Mouse (Mus musculus) retina, postnatal 7 days (tissue): ENCODE measurements at regions not wholly inside any gene's neighbourhood (a gene's known extent, or its start where the extent isn't known, plus 50 kb on each side); places are given as distances from the start of the nearest gene placed in this dataset.
"Not testable (repeated sequence)": the region's sequence is repeated elsewhere in the genome, so short reads cannot be mapped to it uniquely, and the experiment has no call there.

Source experiments
- DNase-seq: peaks from one replicate; pipeline ENCODE4 v3.0.0-alpha.2; 2012; ENCODE audit warnings: low read depth, low spot score

DNA sequence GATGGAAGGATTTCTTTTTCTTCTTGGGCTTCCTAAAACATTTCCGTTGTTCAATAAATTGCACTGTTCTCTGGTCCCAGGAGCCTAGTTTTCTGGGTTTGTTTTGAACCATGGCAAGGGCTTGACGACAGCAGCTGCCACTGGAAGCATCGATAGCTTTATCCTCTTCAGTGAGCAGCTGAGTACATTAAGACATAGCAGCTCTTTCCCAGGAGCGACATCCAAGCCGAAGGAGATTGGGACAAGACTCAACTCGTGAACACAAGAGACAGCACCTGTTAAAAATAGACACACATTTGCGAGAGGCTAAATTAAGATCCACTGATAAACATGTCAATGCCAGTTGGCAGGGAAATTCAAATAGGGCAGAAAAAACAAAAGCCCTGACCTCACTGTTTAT lies 194.7 kb upstream of the Rhobtb1 start:
- no peak for DNase-seq

GRCm38 (mm10) chr10:68961376-68961775 lies 189.9 kb upstream of the Rhobtb1 start:
- DNase-seq: no peak

- DNase-seq: no peak
These were observed 188.1 kb upstream of the Rhobtb1 start for GRCm38 (mm10) chr10:68963090-68963489.

DNA sequence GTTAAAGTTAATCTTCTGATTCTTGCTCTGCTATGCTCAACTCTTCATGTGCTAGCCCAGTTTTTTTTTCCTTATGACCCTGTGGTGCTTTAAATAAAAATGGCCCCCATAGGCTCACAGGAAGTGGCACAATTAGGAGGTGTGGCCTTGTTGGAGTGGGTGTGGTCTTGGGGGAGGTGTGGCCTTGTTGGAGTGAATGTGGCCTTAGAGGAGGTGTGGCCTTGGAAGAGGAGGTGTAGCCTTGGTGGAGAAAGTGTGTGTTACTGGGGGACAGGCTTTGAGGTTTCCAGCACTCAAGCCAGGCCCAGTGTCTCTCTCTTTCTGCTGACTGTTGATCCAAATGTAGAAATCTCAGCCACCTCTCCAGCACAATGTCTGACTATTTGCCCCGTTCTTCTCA lies 186.0 kb upstream of the Rhobtb1 start:
- DNase-seq: no peak

DNA sequence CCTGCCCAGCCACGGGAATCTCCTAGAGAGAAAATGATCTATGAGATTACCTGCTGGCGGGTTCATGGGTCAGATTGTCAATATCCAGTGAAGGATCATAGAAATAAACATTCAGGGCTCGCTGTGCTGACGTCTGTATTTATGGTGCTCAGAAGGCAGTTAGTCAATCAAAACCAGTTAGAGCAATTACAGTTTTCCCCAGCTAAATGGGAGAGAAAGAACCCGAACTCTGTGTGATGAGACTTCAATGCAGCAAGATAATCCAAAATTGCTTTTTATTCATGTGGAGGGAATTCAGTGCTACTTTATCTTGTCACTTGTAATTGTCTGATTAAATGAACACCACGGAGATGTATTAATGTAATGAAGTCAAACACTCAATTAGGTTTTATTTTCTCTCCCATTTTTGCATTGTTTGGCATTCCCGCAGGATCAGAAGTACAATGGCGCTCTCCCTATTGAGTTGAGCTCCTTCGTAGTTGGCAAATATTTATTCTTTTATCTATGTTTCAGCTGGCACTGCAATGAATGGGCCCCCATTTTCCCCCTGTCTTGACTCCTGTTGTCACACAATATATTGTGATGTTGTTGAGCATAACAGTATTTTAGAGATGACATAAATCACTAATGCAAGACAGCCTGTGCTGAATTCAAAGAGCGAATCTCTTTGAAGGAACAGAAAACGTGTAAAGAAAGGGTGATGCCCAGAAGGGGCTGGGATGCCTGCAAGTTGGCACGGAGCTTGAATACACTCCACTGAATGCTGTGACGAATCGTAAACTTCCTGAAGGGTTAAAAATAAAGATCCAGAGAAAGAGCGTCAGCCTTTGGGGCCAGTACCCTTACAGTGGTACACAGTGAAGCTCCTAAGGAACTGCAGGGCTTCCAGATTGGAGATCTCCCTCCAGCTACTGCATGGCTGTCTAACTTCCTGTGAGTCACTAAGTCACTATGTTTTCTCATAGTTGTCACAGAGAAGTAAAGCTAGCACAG lies 183.0 kb upstream of the Rhobtb1 start:
- DNase-seq: no peak

DNA sequence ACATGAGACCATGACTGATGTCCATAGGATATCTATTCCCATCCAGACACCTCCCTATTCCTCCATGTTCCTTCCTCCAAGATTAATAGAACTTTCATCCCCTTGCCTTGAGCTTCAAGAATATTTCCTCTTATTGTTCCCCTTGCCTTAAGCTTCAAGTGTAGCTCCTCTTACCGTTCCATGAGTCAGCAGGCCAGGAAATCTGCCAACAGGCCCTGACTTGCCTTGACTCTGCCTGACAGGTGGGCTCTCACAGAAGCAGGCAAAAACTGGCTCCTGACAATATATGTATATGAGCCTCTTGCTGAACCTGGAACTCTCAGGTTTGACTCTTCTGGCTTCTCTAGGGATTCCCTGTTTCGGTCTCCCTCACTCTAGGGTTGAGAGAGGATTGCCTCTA lies 180.7 kb upstream of the Rhobtb1 start:
- DNase-seq: no peak

DNA sequence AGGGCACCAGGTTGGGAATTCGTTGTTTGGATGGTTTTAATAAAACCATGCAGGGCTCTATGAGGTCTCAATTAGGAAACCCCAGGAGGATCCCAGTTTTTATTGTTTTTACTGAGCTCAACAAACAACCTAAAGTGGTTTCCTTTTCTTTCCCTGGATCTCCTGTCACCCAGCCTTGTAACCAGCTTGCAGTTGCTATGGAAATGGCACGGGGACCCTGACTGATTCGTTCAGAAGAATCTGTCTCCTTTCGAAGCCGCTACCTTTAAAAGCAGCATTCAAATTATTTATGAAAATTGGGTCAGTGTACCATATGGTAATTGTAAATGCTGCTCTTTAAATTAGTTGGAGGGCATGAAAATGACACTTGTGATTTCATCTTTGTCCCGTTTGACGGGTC lies 176.5 kb upstream of the Rhobtb1 start:
- no peak for DNase-seq

DNA sequence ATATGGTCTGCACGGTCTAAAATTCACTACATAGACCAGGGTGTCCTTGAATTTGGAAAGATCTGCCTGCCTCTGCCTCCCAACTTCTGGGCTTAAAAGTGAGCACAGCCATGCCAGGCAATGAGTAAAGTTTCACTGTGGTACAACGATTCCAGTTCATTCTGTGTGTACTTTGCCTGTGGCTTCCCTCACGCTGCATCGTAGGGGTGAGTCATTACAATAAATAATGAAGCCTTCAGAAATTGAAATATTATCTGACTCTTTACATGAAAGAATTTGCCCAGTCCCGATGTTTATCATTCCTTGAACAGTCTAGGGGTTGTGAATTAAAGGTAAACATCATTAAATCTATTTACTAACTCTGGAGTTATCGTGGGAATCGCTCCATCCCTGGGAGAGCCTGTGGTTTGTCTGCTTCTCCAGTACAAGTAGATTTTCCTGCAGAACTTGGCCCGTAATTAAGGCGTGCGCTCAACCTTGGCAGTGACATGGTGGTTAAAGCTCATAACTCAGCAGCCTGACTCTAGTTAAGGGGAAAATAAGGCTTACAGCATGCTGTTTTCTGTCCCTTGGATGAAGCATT lies 174.7 kb upstream of the Rhobtb1 start:
- no peak for DNase-seq

DNA sequence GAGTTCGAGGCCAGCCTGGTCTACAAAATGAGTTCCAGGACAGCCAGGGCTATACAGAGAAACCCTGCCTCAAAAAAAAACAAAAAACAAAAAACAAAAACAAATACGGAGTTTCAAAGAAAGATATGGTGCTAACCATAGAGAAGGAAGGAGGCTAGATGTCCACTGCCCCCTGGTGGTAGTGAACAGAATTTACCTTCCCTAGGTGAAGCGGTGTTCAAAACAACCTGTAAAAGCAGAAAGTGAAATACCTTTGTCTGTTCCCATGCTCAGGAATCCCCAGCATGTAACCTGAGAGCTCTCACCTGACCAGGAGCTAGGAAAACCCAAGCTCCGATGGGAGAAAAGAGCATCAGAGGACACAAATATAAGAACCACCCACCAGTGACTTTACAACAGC lies 173.1 kb upstream of the Rhobtb1 start:
- DNase-seq: no peak

DNA sequence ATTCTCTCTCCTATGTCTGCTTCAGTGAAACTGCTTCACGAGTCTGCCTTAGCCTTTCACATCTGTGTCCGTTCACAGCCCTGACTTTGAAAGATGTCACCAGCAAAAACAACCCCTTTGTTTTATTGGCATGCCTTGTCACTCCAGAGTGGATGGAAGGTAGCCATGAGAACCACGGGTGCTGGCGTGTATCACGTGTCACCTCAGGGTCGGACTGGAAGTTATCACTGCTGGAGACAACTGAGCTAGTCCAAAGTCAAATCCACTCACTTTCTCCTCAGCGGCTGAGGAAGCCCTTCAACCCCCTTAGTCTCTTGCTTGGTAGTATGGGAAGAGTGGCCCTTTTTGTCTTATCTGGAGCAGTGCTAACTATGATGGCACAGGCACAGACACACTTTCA lies 171.3 kb upstream of the Rhobtb1 start:
- no peak for DNase-seq

DNA sequence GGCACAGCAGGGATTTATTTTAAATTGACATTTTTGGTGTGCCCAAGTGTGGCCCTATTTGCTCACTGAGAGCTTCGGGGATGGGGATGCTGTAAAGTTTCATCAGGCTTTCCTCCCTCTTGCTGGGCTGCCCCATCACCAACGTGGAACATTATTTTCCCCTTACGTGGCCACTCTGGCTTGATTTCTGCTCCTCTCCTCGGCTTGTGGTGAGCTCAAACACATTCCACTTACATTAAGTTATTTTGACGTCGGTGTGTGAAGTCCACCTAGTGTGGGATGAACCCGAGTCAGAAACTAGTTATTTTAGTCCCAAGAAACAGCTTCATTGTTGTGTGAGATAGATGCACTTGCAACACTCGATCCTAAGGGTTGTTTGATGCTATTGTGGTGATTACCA lies 168.9 kb upstream of the Rhobtb1 start:
- DNase-seq: no peak

DNA sequence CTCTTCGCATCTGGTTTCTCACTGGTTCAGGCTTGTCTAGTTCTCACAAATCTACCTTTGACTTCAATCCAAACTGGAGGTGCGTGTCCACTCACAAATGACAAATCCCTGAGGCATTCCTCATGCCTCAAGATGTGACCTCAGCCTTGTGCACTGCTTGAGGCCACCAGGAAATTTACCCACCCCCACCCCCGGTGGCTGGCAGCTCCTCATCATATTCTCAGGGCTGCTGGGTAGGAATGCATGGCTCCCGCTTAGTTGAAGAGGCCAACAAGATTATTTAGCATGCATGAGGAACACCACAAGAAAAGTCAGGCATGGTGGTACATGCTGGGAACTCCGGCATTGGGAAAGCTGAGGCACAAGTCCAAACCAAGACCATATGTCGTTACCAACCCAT lies 160.7 kb upstream of the Rhobtb1 start:
- DNase-seq: no peak

- DNase-seq: no peak
These were observed 151.6 kb upstream of the Rhobtb1 start for GRCm38 (mm10) chr10:68999610-69000009.

DNA sequence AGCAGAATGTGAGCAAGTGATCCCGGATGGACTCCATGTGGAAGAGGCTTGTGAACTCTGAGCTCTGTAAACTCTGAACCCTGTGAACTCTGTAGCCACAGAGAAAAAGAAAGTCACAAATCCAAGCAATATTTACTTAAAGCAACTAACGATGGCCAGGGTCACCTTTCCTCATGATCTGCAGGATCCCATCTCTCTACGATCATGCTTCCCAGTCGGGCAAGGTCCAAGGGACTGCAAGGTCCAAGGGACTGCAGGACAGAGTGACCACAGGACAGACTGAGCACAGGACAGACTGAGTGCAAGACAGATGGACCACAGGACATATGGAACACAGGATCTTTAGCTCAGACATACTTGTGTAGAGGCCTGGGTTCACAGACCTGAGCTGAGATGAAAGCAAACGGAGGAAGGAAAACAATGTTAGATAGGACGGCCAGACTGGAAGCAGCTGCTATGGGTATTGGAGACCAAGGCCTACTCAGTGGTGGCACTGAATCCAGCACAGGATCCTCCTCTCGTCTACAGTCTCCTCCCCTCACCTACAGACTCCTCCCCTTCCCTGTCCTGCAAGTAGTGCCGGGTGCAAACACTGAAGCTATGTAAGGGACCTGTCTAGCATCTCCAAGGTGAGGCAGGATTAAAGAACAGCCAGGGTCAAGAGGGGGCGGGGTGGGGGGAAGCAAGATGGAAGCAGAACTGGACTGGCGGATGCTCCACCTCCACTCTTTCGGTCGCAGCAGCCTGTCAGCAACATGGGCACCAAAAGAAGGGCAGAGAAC lies 149.4 kb upstream of the Rhobtb1 start:
- no peak for DNase-seq

DNA sequence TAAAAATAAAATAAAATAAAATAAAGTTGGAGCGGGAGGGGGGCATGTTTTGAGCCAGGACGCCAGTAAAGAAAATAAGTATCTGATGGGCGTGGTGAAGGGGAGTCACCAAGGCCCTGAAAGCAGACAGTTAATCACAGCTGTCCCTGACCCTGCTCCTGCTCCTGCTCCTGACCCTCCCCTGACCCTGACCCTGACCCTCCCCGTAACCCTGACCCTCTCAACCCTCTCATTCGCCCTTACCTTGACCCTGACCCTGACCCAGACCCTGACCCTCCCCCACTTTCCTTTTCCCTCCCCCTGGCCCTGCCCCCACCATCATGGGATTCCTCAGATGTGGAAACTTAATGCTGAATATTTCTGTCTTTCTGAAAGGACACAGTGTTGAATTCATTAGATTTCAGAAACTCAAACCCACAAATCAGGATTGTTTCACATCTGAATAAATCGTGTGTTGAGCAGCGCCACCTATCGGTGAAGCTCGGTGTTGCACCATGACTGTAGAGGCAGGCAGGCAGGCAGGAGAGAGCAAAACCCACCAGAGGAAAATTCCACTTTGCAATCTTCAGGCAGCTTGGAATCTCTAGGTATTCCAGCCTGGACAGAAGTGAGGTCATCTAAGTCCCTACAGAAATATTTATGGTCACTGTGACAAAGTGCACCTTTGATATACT lies 145.9 kb upstream of the Rhobtb1 start:
- peak; percentile 57 for DNase-seq

GRCm38 (mm10) chr10:69008679-69009078 lies 142.6 kb upstream of the Rhobtb1 start:
- not testable (repeated sequence) for DNase-seq

- DNase-seq: no peak
These were observed 130.2 kb upstream of the Rhobtb1 start for GRCm38 (mm10) chr10:69020811-69021743.

DNA sequence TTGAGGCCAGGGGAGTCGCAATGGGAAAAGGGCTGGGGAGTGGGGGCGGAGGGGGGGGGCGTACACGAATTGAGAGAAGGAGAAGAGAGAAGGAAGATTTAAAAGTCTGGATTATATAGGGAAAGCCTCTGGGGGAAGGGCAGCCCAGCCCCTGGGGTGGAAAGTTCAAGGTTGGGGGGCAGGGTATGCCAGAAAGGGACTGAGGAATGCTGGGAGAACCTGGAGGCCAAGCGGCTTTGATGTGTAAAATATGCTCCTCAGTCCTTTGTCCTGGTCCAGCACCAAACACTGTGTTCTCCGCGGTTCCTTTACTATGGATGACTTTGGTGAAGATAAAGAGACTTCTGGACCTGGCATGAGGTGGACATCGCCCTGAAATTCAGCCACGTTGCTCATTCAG lies 117.8 kb upstream of the Rhobtb1 start:
- no peak for DNase-seq

DNA sequence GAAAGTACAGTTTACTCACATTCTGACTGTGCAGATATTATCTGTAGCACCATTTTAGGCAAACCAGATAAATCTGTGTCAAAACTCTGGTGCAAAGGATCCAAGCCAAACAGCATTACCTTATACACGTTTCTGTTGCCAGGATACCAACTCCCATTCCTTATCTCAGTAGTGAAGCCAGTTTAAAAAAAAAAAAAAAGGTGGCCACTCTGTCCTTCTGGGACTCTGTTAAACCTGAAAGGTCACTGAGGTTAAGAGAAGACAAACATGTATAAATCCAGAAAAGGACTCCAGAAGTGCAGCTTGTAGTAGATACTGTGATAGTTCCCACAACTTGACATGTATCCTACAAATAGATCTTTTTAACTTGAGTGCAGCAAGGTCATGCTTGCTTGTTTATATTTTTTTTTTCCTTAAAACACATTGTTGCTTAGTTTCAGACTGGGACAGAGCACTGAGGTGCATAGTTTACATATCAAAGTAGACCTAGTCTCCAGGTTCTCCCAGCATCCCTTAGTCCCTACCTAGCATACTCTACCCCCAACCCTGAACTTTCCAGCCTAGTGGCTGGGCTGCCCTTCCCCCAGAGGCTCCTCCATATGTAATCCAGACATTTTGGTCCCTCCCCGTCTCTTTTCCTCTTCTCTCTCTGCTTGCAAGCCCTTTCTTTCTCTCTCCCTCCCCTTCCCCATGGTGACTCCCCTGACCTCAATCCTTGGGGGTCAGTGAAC lies 116.7 kb upstream of the Rhobtb1 start:
- DNase-seq: no peak

- not testable (repeated sequence) for DNase-seq
These were observed 115.7 kb upstream of the Rhobtb1 start for GRCm38 (mm10) chr10:69035536-69035935.
